Mouse (Mus musculus): ENCODE results near the gene Gjd3.

DNA sequence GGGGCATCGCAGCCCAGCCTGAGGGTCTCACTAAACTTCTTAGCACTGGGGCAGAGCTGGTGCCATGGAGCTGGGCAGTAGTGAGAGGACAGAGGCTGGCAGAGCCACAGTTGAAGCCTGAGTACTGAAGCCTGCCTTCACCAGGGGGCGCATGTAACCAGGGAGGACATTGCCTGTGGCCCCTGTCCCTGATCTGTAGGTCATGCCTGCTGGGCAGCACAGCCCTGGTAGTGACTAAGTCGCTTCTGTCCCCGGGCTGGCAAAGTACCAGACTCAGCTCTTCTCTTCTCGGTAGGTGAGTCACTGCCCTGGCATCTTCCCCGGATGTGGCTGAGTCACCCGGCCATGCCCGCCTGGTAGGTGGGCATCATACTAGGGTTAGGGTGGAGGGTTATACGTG is 49.7 kb downstream of the Gjd3 start:
- peak; percentile 25 for TF ChIP-seq POLR2A (IDR thresholded peaks at IDR 0.05; ENCODE audit: insufficient read length, low read depth)
- TF ChIP-seq TCF12 (IDR thresholded peaks at IDR 0.05; ENCODE audit: insufficient read depth, poor library complexity, severe bottlenecking): no peak
- TF ChIP-seq MAX (IDR thresholded peaks at IDR 0.05; ENCODE audit: low read depth): no peak
- TF ChIP-seq CEBPB (IDR thresholded peaks at IDR 0.05; ENCODE audit: insufficient read depth, poor library complexity, severe bottlenecking): no peak
- no peak for TF ChIP-seq SRF (IDR thresholded peaks at IDR 0.05; ENCODE audit: control insufficient read depth, insufficient read length, low read depth)

Data from myocyte (in vitro differentiated cells).